Mouse (Mus musculus): Measurements from ENCODE around the gene Spata2l.
A peak's percentile ranks its signal among the peaks of the same experiment; 100 is the strongest.
"Not testable (repeated sequence)": the region's sequence is repeated elsewhere in the genome, so short reads cannot be mapped to it uniquely, and the experiment has no call there.

Spata2l gene

DNA sequence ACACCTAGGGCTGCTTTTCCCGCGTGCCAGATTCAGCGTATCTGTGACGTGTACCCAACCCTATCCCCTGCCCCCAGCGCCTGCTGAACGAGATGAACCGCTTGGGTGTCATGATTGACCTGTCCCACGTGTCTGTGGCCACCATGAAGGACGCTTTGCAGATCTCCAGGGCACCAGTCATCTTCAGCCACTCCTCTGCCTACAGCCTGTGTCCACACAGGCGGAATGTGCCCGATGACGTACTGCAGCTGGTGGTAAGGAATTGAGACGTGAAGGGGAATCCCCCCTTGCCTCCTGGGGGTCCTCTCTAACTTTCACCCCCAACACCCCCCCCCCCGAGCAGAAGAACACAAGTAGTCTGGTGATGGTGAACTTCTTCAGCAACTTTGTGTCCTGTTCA, 36.2 kb downstream of the Spata2l start:
- DNase-seq (ENCODE audit: low read depth, low spot score): no peak

DNA sequence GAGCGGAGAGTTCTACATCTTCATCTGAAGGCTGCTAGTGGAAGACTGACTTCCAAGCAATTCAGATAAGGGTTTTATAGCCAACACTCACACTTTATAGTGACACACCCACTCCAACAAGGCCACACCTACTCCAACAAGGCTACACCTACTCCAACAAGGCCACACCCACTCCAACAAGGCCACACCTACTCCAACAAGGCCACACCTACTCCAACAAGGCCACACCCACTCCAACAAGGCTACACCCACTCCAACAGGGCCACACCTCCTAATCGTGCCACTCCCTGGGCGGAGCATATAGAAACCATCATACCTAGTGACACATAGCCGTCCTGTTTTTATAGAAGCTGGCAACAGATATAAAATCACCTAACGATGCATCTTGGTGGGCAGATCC, 39.0 kb downstream of the Spata2l start:
- DNase-seq (ENCODE audit: low read depth, low spot score): not testable (repeated sequence)

DNA sequence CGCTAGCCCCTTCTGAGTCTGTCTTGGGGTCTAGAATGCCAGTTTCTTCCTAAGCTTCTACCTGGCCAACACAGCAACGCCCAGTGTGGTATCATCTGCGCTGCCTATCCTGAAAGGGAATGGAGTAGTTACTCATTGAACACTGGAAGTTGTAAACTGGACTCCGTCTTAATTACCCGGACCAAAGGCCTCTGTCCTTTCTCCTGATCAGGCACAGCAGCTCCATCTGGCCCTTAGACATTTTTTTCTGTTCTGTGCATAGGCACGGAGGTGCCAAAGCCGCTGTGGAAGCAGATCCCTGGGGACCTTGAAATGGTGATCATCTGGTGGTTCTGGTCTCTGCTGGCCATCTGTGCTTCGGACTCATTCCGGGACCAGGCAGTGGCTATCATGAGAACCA, 42.3 kb downstream of the Spata2l start:
- DNase-seq (ENCODE audit: low read depth, low spot score): no peak

DNA sequence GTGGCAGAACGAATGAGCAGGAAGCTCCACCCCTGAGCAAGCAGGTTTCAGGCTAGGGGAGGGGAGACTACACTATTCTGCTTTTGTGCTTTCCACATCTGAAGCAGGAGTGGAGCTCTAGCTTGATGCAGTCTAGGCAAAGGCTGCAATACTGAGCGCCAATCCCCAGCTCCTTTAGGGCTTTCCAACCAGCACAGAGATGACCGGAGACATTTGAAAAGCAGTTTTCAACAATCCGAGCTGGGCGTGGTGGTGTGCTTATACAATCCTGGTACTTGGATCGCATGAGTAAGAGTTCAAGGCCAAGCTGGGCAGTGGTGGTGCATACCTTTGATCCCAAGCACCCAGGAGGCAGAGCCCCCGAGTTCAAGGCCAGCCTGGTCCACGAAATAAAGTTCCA, 44.1 kb downstream of the Spata2l start:
- DNase-seq (ENCODE audit: low read depth, low spot score): no peak

DNA sequence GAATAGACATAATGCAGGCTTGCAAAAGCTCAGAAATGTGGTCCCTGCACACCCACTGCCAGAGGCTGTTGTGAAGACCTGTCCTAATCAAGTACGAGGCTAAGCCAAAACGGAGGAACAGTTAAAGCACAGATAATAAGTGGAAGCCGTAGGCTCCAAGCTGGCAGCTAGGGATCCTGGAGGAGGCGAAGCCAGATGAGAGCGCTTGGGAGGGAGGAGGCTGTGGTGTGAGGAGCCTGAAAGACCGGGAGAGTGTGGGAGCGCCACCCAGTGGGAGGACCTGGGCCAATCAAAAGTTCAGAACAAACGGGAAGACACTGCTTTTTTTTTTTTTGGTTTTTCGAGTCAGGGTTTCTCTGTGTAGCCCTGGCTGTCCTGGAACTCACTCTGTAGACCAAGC, 45.4 kb downstream of the Spata2l start:
- DNase-seq (ENCODE audit: low read depth, low spot score): peak; percentile 78

DNA sequence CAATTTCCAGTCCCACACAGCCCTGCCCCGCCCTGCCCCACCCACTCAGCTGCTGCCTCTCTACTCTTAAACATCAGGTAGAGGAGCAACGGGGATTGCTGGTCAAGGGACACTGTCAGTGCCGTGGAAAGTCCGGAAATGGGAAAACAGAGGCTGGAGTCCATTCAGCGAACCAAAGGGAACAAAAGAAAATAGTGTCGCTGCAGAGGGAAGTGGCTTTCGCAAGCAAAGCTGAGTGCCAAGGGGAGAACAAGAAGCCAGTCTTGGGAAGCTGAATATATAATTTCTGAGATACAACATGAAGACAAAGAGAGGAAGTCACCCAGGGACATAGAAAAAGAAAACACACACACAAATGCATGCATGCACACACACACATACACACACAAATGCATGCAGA, 47.2 kb downstream of the Spata2l start:
- no peak for DNase-seq (ENCODE audit: low read depth, low spot score)

DNA sequence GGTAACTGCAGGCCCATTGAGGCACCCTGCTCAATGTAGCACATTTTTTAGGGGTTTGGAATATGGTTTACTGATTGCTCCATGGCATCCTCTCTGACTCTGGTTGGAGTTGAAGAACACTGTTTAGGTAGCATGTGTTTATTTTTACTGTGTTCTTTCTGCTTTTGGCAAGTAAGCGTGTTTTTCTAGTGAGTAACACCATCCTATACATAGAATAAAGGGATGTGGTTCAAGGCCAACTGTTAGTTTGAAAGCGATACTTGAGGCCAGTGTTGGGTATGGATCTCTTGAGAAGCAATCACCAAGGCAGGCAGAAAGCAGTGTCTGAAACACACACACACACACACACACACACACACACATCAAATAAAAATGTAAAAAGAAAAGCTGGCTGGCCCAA, 48.0 kb downstream of the Spata2l start:
- DNase-seq (ENCODE audit: low read depth, low spot score): peak; percentile 59

DNA sequence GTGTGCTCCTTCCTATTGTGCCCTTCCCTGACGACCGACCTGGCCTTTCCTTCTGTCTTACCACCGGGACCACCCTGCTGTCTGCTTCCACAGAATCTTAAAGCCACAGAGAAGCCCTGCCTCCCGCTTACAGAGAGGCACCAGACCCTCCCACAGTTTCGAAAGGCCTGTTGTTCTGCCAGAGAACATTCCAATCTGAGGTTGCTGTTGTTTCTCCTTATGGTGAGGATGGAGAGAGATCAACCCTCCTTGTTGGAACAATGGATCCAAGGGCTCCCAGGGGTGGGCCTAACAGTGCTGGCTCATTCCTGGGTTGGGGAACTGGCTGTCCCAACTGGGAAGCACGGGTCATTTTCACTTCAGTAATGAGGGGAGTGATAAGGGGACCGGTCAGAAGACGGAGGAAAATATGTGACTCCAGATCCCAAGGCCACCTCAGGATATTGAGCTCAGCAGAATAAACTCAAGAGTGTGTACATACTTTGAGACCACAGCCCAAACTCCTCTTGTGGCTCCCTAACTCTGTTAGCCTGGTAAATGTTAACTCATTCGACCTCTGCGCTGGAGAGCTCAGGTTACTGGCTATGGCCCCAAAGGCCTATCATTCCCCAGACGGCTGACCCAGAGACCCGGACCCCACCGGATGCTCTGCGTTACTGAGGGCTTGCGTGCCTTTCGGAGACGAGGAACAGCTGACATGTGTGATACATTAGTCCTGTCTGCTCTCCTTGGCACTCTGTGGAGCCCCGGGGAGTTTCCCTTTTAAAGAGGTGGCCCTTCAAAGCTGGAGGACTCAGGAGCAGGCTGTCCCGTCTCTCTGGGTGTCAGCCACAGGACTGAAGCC, 50.2 kb downstream of the Spata2l start, which contains the start of gene Dpep1:
Dpep1 (plus strand) TSS at position 677 of the 844 bp plus-strand sequence.
- peak; percentile 60 for DNase-seq (ENCODE audit: low read depth, low spot score)

DNA sequence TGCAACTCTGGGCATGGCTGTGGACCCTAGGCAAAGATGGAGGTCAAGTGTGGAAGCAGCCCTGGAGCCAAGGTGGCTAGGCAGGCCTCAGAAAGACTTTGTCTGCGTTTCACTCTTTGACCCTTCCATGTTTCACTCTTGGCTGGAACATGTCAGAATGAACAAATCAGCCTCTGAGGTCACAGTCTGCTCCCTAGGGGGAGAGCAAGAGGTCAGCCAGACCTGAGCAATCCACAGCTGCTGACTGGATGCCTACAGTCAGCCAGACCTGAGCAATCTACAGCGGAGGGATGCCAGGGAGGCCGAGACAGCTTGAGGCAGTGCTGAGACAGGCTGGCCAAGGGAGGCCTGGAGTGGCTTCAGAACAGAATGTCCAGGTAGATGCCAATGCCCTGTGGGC, 54.6 kb downstream of the Spata2l start:
- peak; percentile 37 for DNase-seq (ENCODE audit: low read depth, low spot score)

Measured in 3T3-L1 (cell line).